Mouse (Mus musculus): ENCODE results near the gene Tmem218.

DNA sequence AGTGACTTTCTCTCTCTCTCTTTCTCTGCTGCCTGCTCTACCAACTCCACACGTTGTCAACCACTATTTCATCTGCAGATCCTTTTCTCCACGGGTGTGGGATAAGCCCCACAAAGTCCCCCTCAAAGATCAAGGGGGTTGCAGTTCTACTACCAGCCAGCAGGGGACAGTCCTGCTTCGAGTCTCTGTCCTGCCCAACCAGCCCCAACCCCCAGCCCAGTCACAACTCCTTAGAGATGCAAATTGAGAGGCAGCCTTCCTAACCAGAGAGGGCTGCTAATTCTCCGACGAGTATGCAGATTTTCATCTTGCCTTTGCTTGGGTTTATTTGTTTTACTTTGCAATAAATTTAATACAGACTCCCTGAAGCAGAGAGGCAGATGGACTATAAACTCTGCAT lies 30.9 kb upstream of the Tmem218 start:
- TF ChIP-seq SMC3 (IDR thresholded peaks at IDR 0.05; ENCODE audit: low read depth, low read length) (peak; percentile 79), ZNF384 (IDR thresholded peaks at IDR 0.05; ENCODE audit: low read depth, low read length) (no peak), CTCF (IDR thresholded peaks at IDR 0.05 in 2 of 3, conservative IDR thresholded peaks at IDR 0.05 in 1 of 3; ENCODE audit: control insufficient read depth in 1 of 3, insufficient read depth in 1 of 3, low read depth in 2 of 3, low read length in 3 of 3, poor library complexity in 1 of 3, severe bottlenecking in 1 of 3) (peak; percentile 74 to 94 (median 77)), GABPA (IDR thresholded peaks at IDR 0.05; ENCODE audit: low read depth, low read length) (no peak), GATA1 (IDR thresholded peaks at IDR 0.05; ENCODE audit: low read depth, low read length) (no peak), BHLHE40 (IDR thresholded peaks at IDR 0.05; ENCODE audit: borderline replicate concordance, low read depth, low read length) (no peak), POLR2A (IDR thresholded peaks at IDR 0.05; ENCODE audit: control insufficient read depth in 1 of 2, insufficient read depth in 1 of 2, low read depth in 1 of 2, low read length in 2 of 2, poor library complexity in 1 of 2) (no peak), MYC (IDR thresholded peaks at IDR 0.05; ENCODE audit: low read depth, low read length) (no peak), ZKSCAN1 (IDR thresholded peaks at IDR 0.05; ENCODE audit: low read depth, low read length) (no peak), HCFC1 (IDR thresholded peaks at IDR 0.05; ENCODE audit: low read depth, low read length) (no peak), RCOR1 (IDR thresholded peaks at IDR 0.05; ENCODE audit: low read depth, low read length) (no peak), MAZ (IDR thresholded peaks at IDR 0.05; ENCODE audit: low read depth, low read length) (no peak)
